Mouse (Mus musculus) liver, embryonic 14.5 days (tissue): ENCODE measurements around the gene E2f1.

Experiments
- CTCF ChIP-seq: IDR thresholded peaks from 2 replicates; pipeline ENCODE4 v1.5.1; 2016; ENCODE audit warnings: antibody characterized with exemption, low read depth, control low read depth
- EP300 ChIP-seq: IDR thresholded peaks from 2 replicates; pipeline ENCODE4 v1.6.1; 2016; ENCODE audit warnings: antibody characterized with exemption, low read depth

DNA sequence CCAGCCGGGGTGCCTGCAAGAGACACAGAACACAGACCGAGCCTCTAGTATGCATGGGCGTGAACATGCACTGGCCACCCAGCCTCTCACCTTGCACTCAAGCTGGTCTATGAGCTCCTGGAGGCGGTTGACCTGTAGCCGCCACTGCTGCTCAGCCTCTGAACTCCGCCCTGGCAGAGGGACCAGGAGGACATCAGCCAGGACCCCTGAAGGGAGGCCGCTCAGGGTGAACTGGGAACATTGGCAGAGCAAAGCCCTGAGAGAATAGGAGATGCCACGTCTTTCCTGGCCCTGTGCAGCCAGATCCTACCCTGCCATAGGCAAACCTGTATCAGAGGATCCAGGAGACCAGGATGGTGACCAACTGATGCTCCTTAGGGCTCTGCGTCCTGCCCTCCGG lies 23.0 kb downstream of the E2f1 start, which contains the start of gene 1700003F12Rik:
- TF ChIP-seq CTCF, result no peak
- no peak for TF ChIP-seq EP300
